Mouse (Mus musculus) limb, embryonic 12.5 days (tissue): ENCODE data around the gene Lmna. TPM values are rescaled to one million over a fixed set of nuclear protein-coding genes. Genes with fewer than 3 reads are reported as not detected.
A peak's percentile ranks its signal among the peaks of the same experiment; 100 is the strongest.

Experiments
- ATAC-seq: fragments of 200-750 bp; cut with Nextera tagmentation; 2 replicates; pipeline ENCODE4 v1.8.0; 2017; ENCODE audit warnings: low read depth, moderate TSS enrichment; ENCODE audit not compliant: insufficient number of reproducible peaks, insufficient read depth, low FRiP score, low TSS enrichment
- H3K27ac ChIP-seq: fragments of 300-500 bp; sonication (generic); 2 replicates; pipeline ENCODE4 v1.5.1; 2016; ENCODE audit warnings: mild to moderate bottlenecking, moderate library complexity
- H3K27me3 ChIP-seq: fragments of 300-500 bp; sonication (generic); 2 replicates; pipeline ENCODE4 v1.6.1; 2016; ENCODE audit warnings: mild to moderate bottlenecking, moderate library complexity
- H3K36me3 ChIP-seq: fragments of 300-500 bp; sonication (generic); 2 replicates; pipeline ENCODE4 v1.6.1; 2016; ENCODE audit warnings: mild to moderate bottlenecking, moderate library complexity
- H3K4me1 ChIP-seq: fragments of 300-500 bp; sonication (generic); replicated peaks from 2 replicates; pipeline ENCODE4 v1.6.1; 2016
- H3K4me2 ChIP-seq: fragments of 300-500 bp; sonication (generic); 2 replicates; pipeline ENCODE4 v1.6.1; 2016; ENCODE audit warnings: mild to moderate bottlenecking, moderate library complexity
- H3K4me3 ChIP-seq: fragments of 300-500 bp; sonication (generic); replicated peaks from 2 replicates; pipeline ENCODE4 v1.5.1; 2016; ENCODE audit warnings: mild to moderate bottlenecking
- H3K9ac ChIP-seq: fragments of 300-500 bp; sonication (generic); replicated peaks from 2 replicates; pipeline ENCODE4 v1.6.1; 2016; ENCODE audit warnings: mild to moderate bottlenecking, moderate library complexity
- H3K9me3 ChIP-seq: fragments of 300-500 bp; sonication (generic); 2 replicates; pipeline ENCODE4 v1.6.1; 2016; ENCODE audit warnings: mild to moderate bottlenecking, moderate library complexity
- WGBS: fragments of 180-500 bp; shearing (Covaris S2); methylation state at CpG from one replicate; pipeline ENCODE4 v1.1.7; 2016; 5-methylcytosine and 5-hydroxymethylcytosine counted together
- polyA plus RNA-seq: library from polyadenylated mRNA; unstranded; fragments of >200 nt; fragmentation: Nextera tagmentation; extraction: Ambion mirVana; gene quantifications from 2 replicates; pipeline ENCODE4 v1.2.1, GENCODE M21; 2016

Lmna gene
- polyA plus RNA-seq, 1 experiment from 2014 or later, result 51.8 TPM

GRCm38 (mm10) chr3:88546674-88547418 is 37.1 kb upstream of the Lmna start:
- Histone ChIP-seq H3K36me3 (no peaks in the 10 kb centered on the region), H3K27ac (no peak overlapping the region), H3K9me3 (no peaks in the 10 kb centered on the region), H3K9ac (no peak overlapping the region), H3K27me3 (no peaks in the 10 kb centered on the region), H3K4me2 (no peak overlapping the region), H3K4me1 (peaks cover 15% of the 10 kb centered on the region), H3K4me3 (no peak overlapping the region)
- 72% methylated on average over 6 of the region's 6 CpGs for WGBS
- no peak for ATAC-seq

- H3K4me3 ChIP-seq, result no peak overlapping the region
- no peak overlapping the region; the same call in 1 of the 2 replicates for H3K9ac ChIP-seq
- peak overlapping the region; percentile 5; the same call in 1 of the 2 replicates for H3K27ac ChIP-seq
- H3K36me3 ChIP-seq, result peaks cover 18% of the 10 kb centered on the region
- H3K27me3 ChIP-seq, result no peaks in the 10 kb centered on the region
- no peaks in the 10 kb centered on the region for H3K9me3 ChIP-seq
- WGBS, result 52% methylated on average over 20 of the region's 20 CpGs
- no peak overlapping the region for H3K4me2 ChIP-seq
- no peak for ATAC-seq
- H3K4me1 ChIP-seq, result peaks cover 10% of the 10 kb centered on the region
Measured at GRCm38 (mm10) chr3:88544955-88545591, 35.3 kb upstream of the Lmna start.

GRCm38 (mm10) chr3:88544514-88544913 is 34.8 kb upstream of the Lmna start:
- H3K27ac ChIP-seq, result no peak overlapping the region
- no peak overlapping the region for H3K9ac ChIP-seq
- no peak for ATAC-seq
- 41% methylated on average over 5 of the region's 5 CpGs for WGBS
- H3K4me2 ChIP-seq, result no peak overlapping the region
- peaks cover 23% of the 10 kb centered on the region for H3K36me3 ChIP-seq
- peaks cover 13% of the 10 kb centered on the region for H3K4me1 ChIP-seq
- H3K4me3 ChIP-seq, result no peak overlapping the region
- no peaks in the 10 kb centered on the region for H3K9me3 ChIP-seq
- H3K27me3 ChIP-seq, result no peaks in the 10 kb centered on the region

GRCm38 (mm10) chr3:88543651-88544410 is 34.1 kb upstream of the Lmna start:
- H3K9ac ChIP-seq, result no peak overlapping the region
- no peak overlapping the region for H3K27ac ChIP-seq
- ATAC-seq, result no peak
- H3K9me3 ChIP-seq, result no peaks in the 10 kb centered on the region
- no peak overlapping the region for H3K4me2 ChIP-seq
- WGBS, result 70% methylated on average over 5 of the region's 5 CpGs
- peaks cover 27% of the 10 kb centered on the region for H3K36me3 ChIP-seq
- no peaks in the 10 kb centered on the region for H3K27me3 ChIP-seq
- H3K4me3 ChIP-seq, result no peak overlapping the region
- H3K4me1 ChIP-seq, result peaks cover 17% of the 10 kb centered on the region

GRCm38 (mm10) chr3:88543174-88543573 is 33.4 kb upstream of the Lmna start:
- WGBS, result 82% methylated on average over 8 of the region's 8 CpGs
- no peaks in the 10 kb centered on the region for H3K9me3 ChIP-seq
- H3K9ac ChIP-seq, result no peak overlapping the region
- H3K4me2 ChIP-seq, result no peak overlapping the region
- H3K27me3 ChIP-seq, result no peaks in the 10 kb centered on the region
- peaks cover 24% of the 10 kb centered on the region for H3K4me1 ChIP-seq
- peaks cover 34% of the 10 kb centered on the region for H3K36me3 ChIP-seq
- 0 out of 2 replicates have a peak overlapping the region, but pooled peaks have one; percentile 17 for H3K27ac ChIP-seq
- no peak overlapping the region for H3K4me3 ChIP-seq
- no peak for ATAC-seq

- ATAC-seq, result no peak
- Histone ChIP-seq H3K27ac (peak overlapping the region; percentile 53; the same call in 1 of the 2 replicates), H3K4me1 (peaks cover 28% of the 10 kb centered on the region)
Measured at GRCm38 (mm10) chr3:88542486-88542885, 32.7 kb upstream of the Lmna start.

GRCm38 (mm10) chr3:88541622-88542401 is 32.1 kb upstream of the Lmna start:
- H3K27me3 ChIP-seq, result no peaks in the 10 kb centered on the region
- H3K9ac ChIP-seq, result no peak overlapping the region
- H3K27ac ChIP-seq, result peak overlapping the region; percentile 53; the same call in 1 of the 2 replicates
- ATAC-seq, result no peak
- peaks cover 35% of the 10 kb centered on the region for H3K4me1 ChIP-seq
- peaks cover 47% of the 10 kb centered on the region for H3K36me3 ChIP-seq
- no peaks in the 10 kb centered on the region for H3K9me3 ChIP-seq
- WGBS, result 74% methylated on average over 7 of the region's 7 CpGs
- no peak overlapping the region for H3K4me2 ChIP-seq
- H3K4me3 ChIP-seq, result no peak overlapping the region

More at GRCm38 (mm10) chr3:88542486-88542885, 32.7 kb upstream of the Lmna start:
- H3K4me2 ChIP-seq, result no peak overlapping the region
- H3K36me3 ChIP-seq, result peaks cover 41% of the 10 kb centered on the region
- H3K27me3 ChIP-seq, result no peaks in the 10 kb centered on the region
- WGBS, result 66% methylated on average over 4 of the region's 4 CpGs
- H3K4me3 ChIP-seq, result no peak overlapping the region
- H3K9me3 ChIP-seq, result no peaks in the 10 kb centered on the region
- H3K9ac ChIP-seq, result no peak overlapping the region

- 70% methylated on average over 5 of the region's 5 CpGs for WGBS
- no peaks in the 10 kb centered on the region for H3K27me3 ChIP-seq
- no peak overlapping the region for H3K4me3 ChIP-seq
- H3K9ac ChIP-seq, result no peak overlapping the region
- peaks cover 51% of the 10 kb centered on the region for H3K4me1 ChIP-seq
- no peaks in the 10 kb centered on the region for H3K9me3 ChIP-seq
- peaks cover 63% of the 10 kb centered on the region for H3K36me3 ChIP-seq
- no peak for ATAC-seq
- H3K27ac ChIP-seq, result peak overlapping the region; percentile 50
- no peak overlapping the region for H3K4me2 ChIP-seq
Measured at GRCm38 (mm10) chr3:88540085-88540484, 30.3 kb upstream of the Lmna start.

GRCm38 (mm10) chr3:88539397-88539796 is 29.6 kb upstream of the Lmna start:
- Histone ChIP-seq H3K27ac (0 out of 2 replicates have a peak overlapping the region, but pooled peaks have one; percentile 41), H3K4me1 (peaks cover 52% of the 10 kb centered on the region), H3K4me2 (no peak overlapping the region), H3K27me3 (no peaks in the 10 kb centered on the region), H3K4me3 (no peak overlapping the region), H3K36me3 (peaks cover 70% of the 10 kb centered on the region), H3K9ac (no peak overlapping the region), H3K9me3 (no peaks in the 10 kb centered on the region)
- no peak for ATAC-seq
- 30% methylated on average over 3 of the region's 3 CpGs for WGBS

- Histone ChIP-seq H3K9me3 (no peaks in the 10 kb centered on the region), H3K27me3 (no peaks in the 10 kb centered on the region), H3K4me1 (peaks cover 55% of the 10 kb centered on the region), H3K9ac (peak overlapping the region; percentile 18; the same call in 1 of the 2 replicates), H3K27ac (0 out of 2 replicates have a peak overlapping the region, but pooled peaks have one; percentile 35), H3K4me2 (peak overlapping the region; percentile 13), H3K36me3 (peaks cover 73% of the 10 kb centered on the region), H3K4me3 (no peak overlapping the region)
- 64% methylated on average over 9 of the region's 9 CpGs for WGBS
- no peak for ATAC-seq
Measured at GRCm38 (mm10) chr3:88538271-88539145, 28.8 kb upstream of the Lmna start.
